Mouse (Mus musculus): Measurements from ENCODE around the gene Tcirg1. TPM values are rescaled to one million over a fixed set of nuclear protein-coding genes. Genes with fewer than 3 reads are reported as not detected.
A peak's percentile ranks its signal among the peaks of the same experiment; 100 is the strongest.

The Tcirg1 gene
- polyA plus RNA-seq, 2 experiments = 36.8 to 145 TPM

DNA sequence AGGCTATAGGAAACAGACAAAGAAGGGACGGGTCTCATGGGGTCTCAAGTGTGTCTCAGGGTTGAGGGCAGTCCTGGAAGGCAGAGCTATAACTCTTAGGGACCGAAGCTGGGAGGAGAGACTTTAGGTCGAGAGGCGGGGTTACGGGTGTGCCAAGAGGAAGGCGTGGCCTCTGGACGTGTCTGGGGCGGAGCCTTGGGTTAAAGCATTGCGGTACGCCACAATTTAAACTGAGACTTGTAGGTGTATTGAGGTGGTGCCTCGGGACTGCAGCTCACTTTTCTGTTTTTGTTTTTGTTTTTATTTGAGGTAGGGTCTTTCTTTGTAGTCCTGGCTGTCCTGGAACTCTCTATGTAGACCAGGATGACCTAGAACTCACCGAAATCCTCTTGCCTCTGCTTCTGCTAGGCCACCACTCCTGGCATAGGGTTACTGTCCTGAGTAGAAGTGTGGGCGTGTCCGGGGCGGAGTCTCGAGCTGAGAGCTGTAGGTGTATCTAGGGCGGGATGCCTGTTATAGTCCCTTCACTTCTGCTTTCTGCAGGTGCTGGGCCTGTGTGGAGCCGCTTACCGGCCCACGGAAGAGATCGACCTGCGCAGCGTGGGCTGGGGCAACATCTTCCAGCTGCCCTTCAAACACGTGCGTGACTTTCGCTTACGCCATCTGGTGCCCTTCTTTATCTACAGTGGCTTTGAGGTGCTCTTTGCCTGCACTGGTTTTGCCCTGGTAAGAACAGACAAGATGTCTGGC lies 36.2 kb upstream of the Tcirg1 start:
- DNase-seq (ENCODE audit: low spot score) = no peak
- TF ChIP-seq POLR2A (IDR thresholded peaks at IDR 0.05; ENCODE audit: borderline replicate concordance, extremely low read depth, insufficient read depth, insufficient read length) = no peak
- no peak for ATAC-seq (ENCODE audit: low FRiP score, low read depth)
- no peak overlapping the region for H3K27ac ChIP-seq (replicated peaks; ENCODE audit: low read depth, low read length)
- H3K4me1 ChIP-seq (ENCODE audit: control insufficient read depth, insufficient read depth, low read length) = peaks cover 4% of the 10 kb centered on the region; the same call in 1 of the 2 replicates
- H3K9ac ChIP-seq (ENCODE audit: low read depth, low read length, severe bottlenecking) = no peak overlapping the region
- H3K9me3 ChIP-seq (ENCODE audit: control insufficient read depth, low read length) = no peaks in the 10 kb centered on the region
- no peaks in the 10 kb centered on the region for H3K27me3 ChIP-seq (ENCODE audit: control insufficient read depth, insufficient read depth, low read length)
- 19% methylated on average over 27 of the region's 27 CpGs for WGBS
- no peaks in the 10 kb centered on the region for H3K36me3 ChIP-seq (ENCODE audit: control insufficient read depth, insufficient read depth, low read length)
- H3K4me3 ChIP-seq (replicated peaks; ENCODE audit: low read length) = no peak overlapping the region
- 0 out of 2 replicates have a peak overlapping the region, but pooled peaks have one; percentile 8 for H3K4me2 ChIP-seq (replicated peaks; ENCODE audit: low read depth, low read length, severe bottlenecking)

DNA sequence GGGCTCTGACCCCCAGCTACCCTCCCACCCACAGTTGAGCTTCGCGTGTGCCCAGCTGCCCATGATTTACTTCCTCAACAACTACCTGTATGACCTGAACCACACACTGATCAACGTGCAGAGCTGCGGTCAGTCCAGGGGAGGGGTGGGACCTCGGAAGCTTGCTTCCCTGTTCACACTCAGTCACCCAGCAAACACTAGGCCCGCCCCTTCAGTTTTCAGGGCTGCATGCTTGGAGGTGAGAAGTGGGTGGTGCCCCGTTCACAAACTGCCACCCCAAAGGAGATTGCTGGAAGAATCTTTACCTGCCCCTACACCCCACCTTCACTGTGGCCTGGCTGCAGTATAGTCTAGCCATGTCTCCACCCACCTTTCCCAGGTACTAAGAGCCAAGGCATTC lies 35.4 kb upstream of the Tcirg1 start:
- Histone ChIP-seq H3K4me2 (replicated peaks; ENCODE audit: low read depth, low read length, severe bottlenecking) (no peak overlapping the region), H3K9me3 (ENCODE audit: control insufficient read depth, low read length) (no peaks in the 10 kb centered on the region), H3K4me1 (ENCODE audit: control insufficient read depth, insufficient read depth, low read length) (peaks cover 4% of the 10 kb centered on the region; the same call in 1 of the 2 replicates), H3K27me3 (ENCODE audit: control insufficient read depth, insufficient read depth, low read length) (no peaks in the 10 kb centered on the region), H3K9ac (ENCODE audit: low read depth, low read length, severe bottlenecking) (no peak overlapping the region), H3K27ac (replicated peaks; ENCODE audit: low read depth, low read length) (no peak overlapping the region), H3K4me3 (replicated peaks; ENCODE audit: low read length) (no peak overlapping the region), H3K36me3 (ENCODE audit: control insufficient read depth, insufficient read depth, low read length) (no peaks in the 10 kb centered on the region)
- WGBS = 85% methylated on average over 7 of the region's 7 CpGs
- no peak for TF ChIP-seq POLR2A (IDR thresholded peaks at IDR 0.05; ENCODE audit: borderline replicate concordance, extremely low read depth, insufficient read depth, insufficient read length)
- no peak for DNase-seq (ENCODE audit: low spot score)
- ATAC-seq (ENCODE audit: low FRiP score, low read depth) = no peak

DNA sequence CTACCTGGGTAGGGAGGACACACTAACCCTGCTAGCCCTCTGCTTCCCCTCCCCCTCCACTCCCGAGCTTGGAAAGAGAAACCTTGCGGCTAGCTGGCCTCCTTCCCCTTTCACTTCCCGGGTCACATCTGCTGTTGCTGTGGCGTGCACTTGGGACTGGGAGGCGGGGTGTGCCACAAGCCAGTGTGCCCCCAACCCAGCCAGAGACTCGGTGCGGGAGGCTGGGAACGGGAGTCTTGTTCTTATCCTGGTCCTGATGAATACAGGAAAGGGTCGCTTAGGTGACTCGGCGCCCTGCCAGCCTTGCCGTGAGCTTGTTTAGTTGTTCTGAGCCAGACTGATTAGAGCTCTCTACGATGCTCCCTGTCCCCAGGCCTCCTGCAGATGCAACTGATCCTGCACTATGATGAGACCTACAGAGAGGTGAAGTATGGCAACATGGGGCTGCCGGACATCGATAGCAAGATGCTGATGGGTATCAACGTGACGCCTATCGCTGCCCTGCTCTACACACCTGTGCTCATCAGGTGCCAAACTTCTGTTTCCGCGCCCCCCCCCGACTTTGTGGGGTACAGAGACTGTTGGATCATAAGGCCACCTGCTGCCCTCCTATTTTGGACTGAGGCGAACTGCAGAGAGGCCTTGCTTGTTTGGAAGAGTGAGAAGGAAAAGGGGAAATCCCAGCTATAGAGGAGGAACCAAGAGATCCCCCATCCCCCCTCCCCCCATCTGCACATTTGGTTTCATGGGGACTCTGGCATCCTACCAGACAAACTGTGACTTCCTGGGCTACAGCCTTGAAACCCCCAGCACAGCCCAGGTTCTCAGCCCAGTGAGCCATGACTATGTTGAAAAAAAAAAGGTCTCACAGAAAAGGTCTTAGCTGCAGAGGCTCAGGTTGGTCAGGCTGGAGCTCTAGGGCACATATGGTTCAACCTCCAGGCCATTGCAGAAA lies 29.2 kb upstream of the Tcirg1 start:
- no peaks in the 10 kb centered on the region for H3K27me3 ChIP-seq (ENCODE audit: control insufficient read depth, insufficient read depth, low read length)
- H3K9ac ChIP-seq (ENCODE audit: low read depth, low read length, severe bottlenecking) = peak overlapping the region; percentile 56
- H3K27ac ChIP-seq (replicated peaks; ENCODE audit: low read depth, low read length) = no peak overlapping the region
- TF ChIP-seq POLR2A (IDR thresholded peaks at IDR 0.05; ENCODE audit: borderline replicate concordance, extremely low read depth, insufficient read depth, insufficient read length) = no peak
- peak overlapping the region; percentile 88 for H3K4me2 ChIP-seq (replicated peaks; ENCODE audit: low read depth, low read length, severe bottlenecking)
- no peaks in the 10 kb centered on the region for H3K36me3 ChIP-seq (ENCODE audit: control insufficient read depth, insufficient read depth, low read length)
- H3K9me3 ChIP-seq (ENCODE audit: control insufficient read depth, low read length) = no peaks in the 10 kb centered on the region
- DNase-seq (ENCODE audit: low spot score) = peak; percentile 29
- WGBS = 7% methylated on average over 22 of the region's 22 CpGs
- ATAC-seq (ENCODE audit: low FRiP score, low read depth) = no peak
- peak overlapping the region; percentile 47 for H3K4me3 ChIP-seq (replicated peaks; ENCODE audit: low read length)
- peaks cover 11% of the 10 kb centered on the region; the same call in 1 of the 2 replicates for H3K4me1 ChIP-seq (ENCODE audit: control insufficient read depth, insufficient read depth, low read length)

DNA sequence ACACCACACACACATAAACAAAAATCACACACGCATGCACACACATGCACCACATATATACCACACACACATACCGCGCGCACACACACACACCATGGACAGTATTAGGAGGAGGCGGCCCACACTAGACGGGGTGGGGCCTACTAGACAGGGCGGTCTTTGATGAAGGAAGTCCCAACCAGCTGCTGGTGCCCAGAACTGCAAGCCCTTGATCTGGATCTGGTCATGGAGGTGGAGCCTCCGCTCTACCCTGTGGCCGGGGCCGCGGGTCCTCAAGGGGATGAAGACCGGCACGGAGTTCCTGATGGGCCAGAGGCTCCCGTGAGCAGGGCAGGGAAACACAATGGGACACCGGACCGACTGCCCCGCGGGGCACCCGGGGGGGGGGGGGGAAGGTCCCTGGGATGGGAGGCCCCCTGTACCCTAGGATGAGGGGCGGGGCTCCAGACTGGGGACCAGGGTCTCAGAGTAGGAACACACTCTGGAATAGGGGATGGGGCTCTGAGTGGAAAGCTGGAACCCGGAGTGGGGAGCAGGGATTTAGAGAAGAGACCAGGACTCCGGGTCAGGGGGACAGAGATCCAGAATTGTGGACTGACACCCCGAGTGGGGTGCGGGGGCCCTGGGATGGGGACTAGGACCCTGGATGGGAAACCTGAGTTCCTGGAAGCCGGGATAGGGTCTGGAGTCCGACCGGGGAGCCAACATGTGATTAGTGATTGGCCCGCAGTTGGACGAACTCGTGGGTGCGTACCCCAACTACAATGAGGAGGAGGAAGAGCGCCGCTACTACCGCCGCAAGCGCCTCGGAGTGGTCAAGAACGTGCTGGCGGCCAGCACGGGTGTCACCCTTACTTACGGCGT lies 28.3 kb upstream of the Tcirg1 start, which contains the start of gene Unc93b1:
TSS of gene Unc93b1 (plus strand) at position 155 of the 864 bp plus-strand sequence.
- no peaks in the 10 kb centered on the region for H3K27me3 ChIP-seq (ENCODE audit: control insufficient read depth, insufficient read depth, low read length)
- H3K27ac ChIP-seq (replicated peaks; ENCODE audit: low read depth, low read length) = no peak within 1 kb of the TSS
- H3K36me3 ChIP-seq (ENCODE audit: control insufficient read depth, insufficient read depth, low read length) = no peaks in the 10 kb centered on the region
- no peak for TF ChIP-seq POLR2A (IDR thresholded peaks at IDR 0.05; ENCODE audit: borderline replicate concordance, extremely low read depth, insufficient read depth, insufficient read length)
- ATAC-seq (ENCODE audit: low FRiP score, low read depth) = peak; percentile 85
- H3K4me2 ChIP-seq (replicated peaks; ENCODE audit: low read depth, low read length, severe bottlenecking) = peak within 1 kb of the TSS; percentile 88
- peak within 1 kb of the TSS; percentile 56 for H3K9ac ChIP-seq (ENCODE audit: low read depth, low read length, severe bottlenecking)
- peak within 1 kb of the TSS; percentile 47 for H3K4me3 ChIP-seq (replicated peaks; ENCODE audit: low read length)
- WGBS = 6% methylated on average over 41 of the region's 42 CpGs
- DNase-seq (ENCODE audit: low spot score) = peak; percentile 68
- H3K4me1 ChIP-seq (ENCODE audit: control insufficient read depth, insufficient read depth, low read length) = peaks cover 11% of the 10 kb centered on the region; the same call in 1 of the 2 replicates
- H3K9me3 ChIP-seq (ENCODE audit: control insufficient read depth, low read length) = no peaks in the 10 kb centered on the region
